In the genomic region with DNA sequence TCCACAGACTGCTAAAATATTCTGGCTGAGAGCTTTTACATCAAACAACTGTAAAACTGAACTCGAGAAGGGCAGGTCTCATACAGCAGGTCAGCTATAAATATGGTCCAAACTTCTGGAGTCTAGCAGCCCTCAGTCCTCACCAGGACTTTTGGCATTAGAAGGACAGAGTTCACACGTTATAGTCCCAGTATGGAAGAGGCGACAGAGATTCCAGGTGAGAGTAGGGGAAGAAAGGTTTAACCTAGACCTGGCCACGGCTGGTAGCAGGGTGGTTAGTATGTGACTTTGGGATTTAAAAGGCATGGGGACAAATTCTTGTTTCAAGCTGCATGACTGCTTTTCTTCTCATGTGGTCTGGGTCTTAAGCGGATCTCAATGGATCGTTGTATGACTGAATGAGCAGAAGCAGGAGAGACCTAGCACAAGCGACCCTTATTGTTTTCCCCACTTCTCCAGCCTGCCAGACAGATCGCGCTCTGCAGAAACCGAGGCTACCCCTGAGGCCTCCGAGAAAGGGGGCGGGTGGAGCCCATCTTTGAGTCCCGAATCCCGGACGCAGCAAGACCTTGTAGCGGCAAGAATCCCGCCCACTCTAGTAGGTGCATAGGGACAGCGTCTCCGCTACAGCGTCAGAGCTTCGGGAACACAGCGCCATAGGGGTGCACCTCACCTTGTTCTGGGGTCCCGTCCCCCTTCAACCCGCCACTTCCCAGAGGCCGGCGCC, we compare ENCODE assay signal across 8 mouse cellular contexts. TPM values are rescaled to one million over a fixed set of nuclear protein-coding genes. Genes with fewer than 3 reads are reported as not detected.
DNase-seq lines count a peak whose midpoint lies in the region; ATAC-seq and TF ChIP-seq lines count a peak whose summit lies in the region.

No protein-coding gene starts in this region.

- no peaks in the 10 kb centered on the region for H3K9me3 ChIP-seq in lung, embryonic 16.5 days (ENCODE audit: control insufficient read depth, low read length)
- no peaks in the 10 kb centered on the region for H3K9me3 ChIP-seq in embryonic facial prominence, embryonic 12.5 days

- TF ChIP-seq POLR2A in myocyte (IDR thresholded peaks at IDR 0.05; ENCODE audit: insufficient read length, low read depth) = no peak

- H3K4me1 ChIP-seq in lung, embryonic 16.5 days (replicated peaks; ENCODE audit: control insufficient read depth, insufficient read depth, low read length) = peaks cover 46% of the 10 kb centered on the region
- peaks cover 36% of the 10 kb centered on the region for H3K4me1 ChIP-seq in embryonic facial prominence, embryonic 12.5 days

- intact Hi-C loops in left cerebral cortex, postnatal 36 days (cut with DNase I) = loop anchor here (5.0 kb wide), 1 partner anchor 62 kb away; no protein-coding TSS in a partner anchor

- under 1% methylated on average over 26 of the region's 26 CpGs for WGBS in lung, embryonic 16.5 days
- 2% methylated on average over 26 of the region's 26 CpGs for WGBS in embryonic facial prominence, embryonic 12.5 days

- peak; percentile 60 for ATAC-seq in lung, embryonic 16.5 days (ENCODE audit: low read depth)
- peak; percentile 58 for ATAC-seq in embryonic facial prominence, embryonic 12.5 days (ENCODE audit: insufficient number of reproducible peaks, insufficient read depth, low FRiP score, low TSS enrichment)
- ATAC-seq in inflammation-experienced regulatory T-cells, adult 6 months = peak; percentile 73

- peaks cover 8% of the 10 kb centered on the region for H3K79me2 ChIP-seq in myocyte (ENCODE audit: control insufficient read depth, insufficient read depth)

- peak overlapping the region; percentile 95 for H3K27ac ChIP-seq in lung, embryonic 16.5 days (ENCODE audit: low read length)
- H3K27ac ChIP-seq in embryonic facial prominence, embryonic 12.5 days = peak overlapping the region; percentile 86

- H3K4me3 ChIP-seq in lung, embryonic 16.5 days (ENCODE audit: low read length) = peak overlapping the region; percentile 88
- peak overlapping the region; percentile 78 for H3K4me3 ChIP-seq in embryonic facial prominence, embryonic 12.5 days
- H3K4me3 ChIP-seq in myocyte = peak overlapping the region; percentile 63

- H3ac ChIP-seq in myocyte (ENCODE audit: control insufficient read depth, insufficient read length) = peak overlapping the region; percentile 16

- DNase-seq in lung, postnatal 14 days = no peak
- no peak for DNase-seq in cerebellum, adult 8-10 months
- no peak for DNase-seq in frontal cortex, postnatal 25 days (ENCODE audit: low spot score in 2 of 2)
- DNase-seq in left cerebral cortex, postnatal 36 days (ENCODE audit: low spot score in 2 of 2) = no peak

- no peaks in the 10 kb centered on the region for H3K27me3 ChIP-seq in lung, embryonic 16.5 days (ENCODE audit: control insufficient read depth, insufficient read depth, low read depth, low read length)
- H3K27me3 ChIP-seq in embryonic facial prominence, embryonic 12.5 days = no peaks in the 10 kb centered on the region
- no peaks in the 10 kb centered on the region for H3K27me3 ChIP-seq in myocyte (ENCODE audit: control insufficient read depth, insufficient read depth, insufficient read length)

- peaks cover 6% of the 10 kb centered on the region for H3K36me3 ChIP-seq in lung, embryonic 16.5 days (ENCODE audit: control insufficient read depth, insufficient read depth, low read length)
- peaks cover 16% of the 10 kb centered on the region for H3K36me3 ChIP-seq in embryonic facial prominence, embryonic 12.5 days
- H3K36me3 ChIP-seq in myocyte (ENCODE audit: control insufficient read depth, insufficient read depth) = no peaks in the 10 kb centered on the region

- H3K4me2 ChIP-seq in lung, embryonic 16.5 days (ENCODE audit: low read depth, low read length) = peak overlapping the region; percentile 62
- peak overlapping the region; percentile 74 for H3K4me2 ChIP-seq in embryonic facial prominence, embryonic 12.5 days (replicated peaks)
- peak overlapping the region; percentile 91 for H3K4me2 ChIP-seq in myocyte (ENCODE audit: low read depth)

- H3K9ac ChIP-seq in lung, embryonic 16.5 days (ENCODE audit: low read length) = peak overlapping the region; percentile 89
- peak overlapping the region; percentile 75 for H3K9ac ChIP-seq in embryonic facial prominence, embryonic 12.5 days

TF ChIP-seq in myocyte, 11 proteins besides CTCF, POLR2A, EP300 and RAD21:
- no peak for TF ChIP-seq MAX (IDR thresholded peaks at IDR 0.05; ENCODE audit: low read depth)

RNA-seq across cellular contexts. Expression of a gene that starts 0.4 kb away (rescaled TPM):
- 141 and 168 TPM in 2 replicates for polyA plus RNA-seq in lung, embryonic 16.5 days (2015; fragmentation: Nextera tagmentation; extraction: Ambion mirVana)
- 76.9 and 78.5 TPM in 2 replicates for polyA plus RNA-seq in embryonic facial prominence, embryonic 12.5 days (2016; fragmentation: Nextera tagmentation; extraction: Ambion mirVana)
- polyA plus RNA-seq in inflammation-experienced regulatory T-cells, adult 6 months (2017; shearing (Covaris generic)) = 10 to 100 TPM; 75.5 to 92.5 (median 76.8) TPM
- 89.6 TPM for polyA plus RNA-seq in myocyte (2012; fragmentation: generic; extraction: Trizol)
- 10 to 100 TPM; 28.0 to 28.4 TPM for total RNA-seq in left cerebral cortex, postnatal 36 days (2021)

RNA-seq across cellular contexts. Expression of a gene that starts 5.6 kb away (rescaled TPM):
- polyA plus RNA-seq in lung, embryonic 16.5 days (2015; fragmentation: Nextera tagmentation; extraction: Ambion mirVana) = 79.9 and 83.8 TPM in 2 replicates
- 89.1 and 92.8 TPM in 2 replicates for polyA plus RNA-seq in embryonic facial prominence, embryonic 12.5 days (2016; fragmentation: Nextera tagmentation; extraction: Ambion mirVana)
- 10 to 100 TPM; 28.8 to 36.2 (median 36.2) TPM for polyA plus RNA-seq in inflammation-experienced regulatory T-cells, adult 6 months (2017; shearing (Covaris generic))
- polyA plus RNA-seq in myocyte (2012; fragmentation: generic; extraction: Trizol) = 37.3 TPM
- 10 to 100 TPM; 22.5 to 23.1 TPM for total RNA-seq in left cerebral cortex, postnatal 36 days (2021)

RNA-seq across cellular contexts. Expression of a gene that starts 5.9 kb away (rescaled TPM):
- 0.40 and 0.54 TPM in 2 replicates for polyA plus RNA-seq in lung, embryonic 16.5 days (2015; fragmentation: Nextera tagmentation; extraction: Ambion mirVana)
- 0.45 and 0.99 TPM in 2 replicates for polyA plus RNA-seq in embryonic facial prominence, embryonic 12.5 days (2016; fragmentation: Nextera tagmentation; extraction: Ambion mirVana)
- under 1 TPM in 2 of 3 experiments, not detected in 1; 0.40 to 0.44 TPM for polyA plus RNA-seq in inflammation-experienced regulatory T-cells, adult 6 months (2017; shearing (Covaris generic))
- polyA plus RNA-seq in myocyte (2012; fragmentation: generic; extraction: Trizol) = 0.08 TPM
- total RNA-seq in left cerebral cortex, postnatal 36 days (2021) = under 1 TPM; 0.29 to 0.47 TPM

RNA-seq across cellular contexts. Expression of a gene that starts 16.0 kb away (rescaled TPM):
- 19.1 and 20.9 TPM in 2 replicates for polyA plus RNA-seq in lung, embryonic 16.5 days (2015; fragmentation: Nextera tagmentation; extraction: Ambion mirVana)
- polyA plus RNA-seq in embryonic facial prominence, embryonic 12.5 days (2016; fragmentation: Nextera tagmentation; extraction: Ambion mirVana) = 11.1 and 14.2 TPM in 2 replicates
- 1 to 10 TPM; 1.6 to 2.0 (median 1.8) TPM for polyA plus RNA-seq in inflammation-experienced regulatory T-cells, adult 6 months (2017; shearing (Covaris generic))
- polyA plus RNA-seq in myocyte (2012; fragmentation: generic; extraction: Trizol) = 26.8 TPM
- 10 to 100 TPM in 1 of 2 experiments, 1 to 10 TPM in 1; 9.8 to 10.4 TPM for total RNA-seq in left cerebral cortex, postnatal 36 days (2021)

RNA-seq across cellular contexts. Expression of a gene that starts 39.4 kb away (rescaled TPM):
- polyA plus RNA-seq in lung, embryonic 16.5 days (2015; fragmentation: Nextera tagmentation; extraction: Ambion mirVana) = 47.9 and 59.2 TPM in 2 replicates
- polyA plus RNA-seq in embryonic facial prominence, embryonic 12.5 days (2016; fragmentation: Nextera tagmentation; extraction: Ambion mirVana) = 2.9 and 3.3 TPM in 2 replicates
- 1 to 10 TPM; 1.3 to 3.2 (median 1.9) TPM for polyA plus RNA-seq in inflammation-experienced regulatory T-cells, adult 6 months (2017; shearing (Covaris generic))
- 1.1 TPM for polyA plus RNA-seq in myocyte (2012; fragmentation: generic; extraction: Trizol)
- total RNA-seq in left cerebral cortex, postnatal 36 days (2021) = under 1 TPM; 0.27 to 0.54 TPM
